Mouse (Mus musculus): ENCODE measurements at regions not wholly inside any gene's neighbourhood (a gene's known extent, or its start where the extent isn't known, plus 50 kb on each side); places are given as distances from the start of the nearest gene placed in this dataset.

GRCm38 (mm10) chr2:172739041-172739491 is 189.7 kb downstream of the Tfap2c start:
- TF ChIP-seq CTCF (IDR thresholded peaks at IDR 0.05; ENCODE audit: borderline replicate concordance, control insufficient read depth, extremely low read depth, insufficient read depth, low read length, poor library complexity) (no peak), POLR2A (IDR thresholded peaks at IDR 0.05; ENCODE audit: control insufficient read depth, extremely low read depth, insufficient read depth, low read length, poor library complexity) (no peak)
